Mouse (Mus musculus) adrenal gland (tissue): ENCODE results near the gene Cntn6.

Experiments
- intact Hi-C: fragments of 180-260 bp; cut with DNase I; formaldehyde crosslinking; loops from one replicate; pipeline ENCODE4 v1.15.1; 2025
- long read RNA-seq, 2 experiments: library from polyadenylated mRNA; unstranded; transcript quantifications; one replicate each; pipeline ENCODE4 v2.0.0; 2020; ENCODE audit warnings: borderline replicate concordance in 1 of 2; ENCODE audit not compliant: insufficient replicate concordance in 1 of 2

Cntn6 gene
- long read RNA-seq, experiment 1, result 0 reads
- long read RNA-seq, experiment 2, result 0 reads

DNA sequence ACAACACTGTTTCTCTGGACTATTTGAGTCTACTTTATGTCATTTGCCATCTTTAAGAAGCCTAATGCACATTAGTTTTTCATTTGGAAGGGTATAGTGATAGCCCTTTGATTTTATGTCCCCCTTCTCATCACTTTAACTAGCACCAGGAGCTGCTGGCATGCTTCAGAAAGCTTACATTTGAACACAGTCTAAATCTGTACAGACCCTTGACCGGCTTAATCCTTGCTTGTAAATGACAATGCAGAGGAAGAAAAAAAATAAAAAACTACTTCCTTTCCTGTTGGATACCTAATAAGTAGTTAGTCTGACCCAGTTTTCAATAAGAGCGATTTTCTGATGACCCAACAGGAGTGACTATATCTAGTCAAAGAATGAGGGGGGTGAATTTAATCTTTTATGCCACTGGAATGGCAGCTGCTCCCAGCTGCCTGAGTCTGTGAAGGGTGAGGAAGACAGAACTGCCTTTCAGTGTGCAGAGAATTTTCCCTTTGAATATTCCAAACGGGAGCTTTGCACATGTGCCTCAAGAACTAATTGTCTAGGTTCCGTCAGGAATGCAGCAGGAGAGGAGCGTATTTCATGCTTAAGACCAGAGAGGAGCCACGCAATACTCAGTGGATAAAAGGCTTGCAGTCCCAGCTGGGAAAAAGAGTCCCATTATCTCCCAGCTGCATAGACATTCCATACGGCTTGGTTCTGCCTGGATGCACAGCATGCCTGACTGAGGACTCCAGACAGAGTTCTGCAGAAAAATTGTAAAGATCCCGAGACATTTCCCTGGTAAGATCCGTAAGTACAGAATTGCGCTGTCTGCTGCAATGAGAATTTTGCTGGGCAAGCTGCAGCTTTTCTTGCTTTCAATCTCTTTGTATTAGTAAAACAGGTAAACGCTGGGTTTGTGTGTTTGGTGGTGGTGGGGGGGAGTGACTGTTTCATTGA is at the start of gene Cntn6:
Gene Cntn6, plus strand, starts transcription at position 301 of the 942 bp plus-strand sequence.
- intact Hi-C loops, result no loop called here

DNA sequence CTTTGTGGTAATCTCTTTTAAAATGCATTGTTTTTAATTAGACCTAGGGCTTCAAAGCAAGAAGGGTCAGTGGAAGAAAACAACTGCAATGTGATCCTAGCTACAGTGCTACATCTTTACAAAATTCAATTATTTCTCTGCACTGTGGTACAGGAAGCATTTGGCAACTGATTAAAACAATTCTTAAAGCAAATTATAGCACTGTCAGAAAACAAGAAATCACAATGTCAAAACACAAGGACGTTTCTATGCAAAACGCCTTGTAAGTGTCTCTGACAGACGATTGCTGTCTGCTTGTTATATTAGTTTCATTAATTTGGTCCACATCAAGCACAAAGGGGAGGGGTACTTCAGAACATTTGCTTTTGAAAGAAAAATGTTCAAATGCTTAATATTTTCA is 48.9 kb upstream of the Cntn6 start:
- intact Hi-C loops, result no loop called here

DNA sequence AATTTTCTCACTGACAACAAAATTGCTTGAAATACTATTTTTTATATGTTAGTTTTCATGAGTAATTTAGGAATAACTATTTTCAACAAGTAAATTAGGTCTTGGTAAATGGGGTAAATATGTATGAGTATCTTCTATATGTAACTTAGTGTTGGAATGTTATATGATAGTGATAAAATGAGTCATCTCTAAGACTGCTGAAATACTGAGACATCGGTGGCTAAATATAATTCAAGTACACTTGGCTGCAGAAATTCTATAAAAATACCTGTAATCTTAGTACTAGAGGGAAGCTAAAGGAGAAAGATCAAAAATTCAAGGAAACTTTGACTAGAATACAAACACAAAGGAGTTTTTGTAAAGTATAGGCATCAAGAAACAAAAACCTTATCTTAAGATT is 21.9 kb upstream of the Cntn6 start:
- intact Hi-C loops, result no loop called here

DNA sequence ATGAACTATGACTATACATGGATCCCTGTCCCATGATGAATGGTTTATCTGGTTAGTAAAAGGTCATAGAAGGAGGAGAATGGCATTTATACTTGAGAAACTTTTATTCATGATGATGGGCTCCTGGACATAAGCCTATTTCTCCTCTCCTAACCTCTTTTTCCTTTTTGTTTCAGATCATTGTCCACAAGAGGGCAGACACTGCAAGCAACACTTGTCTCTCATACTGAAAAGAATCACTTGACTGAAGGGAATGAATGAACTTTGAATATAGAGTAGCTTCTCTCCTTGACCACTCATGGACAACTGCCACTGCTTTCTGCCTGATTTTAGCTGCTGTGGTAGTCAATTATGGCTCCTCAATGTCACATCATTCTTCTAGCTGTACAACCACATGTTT is 13.3 kb upstream of the Cntn6 start:
- intact Hi-C loops, result no loop called here

DNA sequence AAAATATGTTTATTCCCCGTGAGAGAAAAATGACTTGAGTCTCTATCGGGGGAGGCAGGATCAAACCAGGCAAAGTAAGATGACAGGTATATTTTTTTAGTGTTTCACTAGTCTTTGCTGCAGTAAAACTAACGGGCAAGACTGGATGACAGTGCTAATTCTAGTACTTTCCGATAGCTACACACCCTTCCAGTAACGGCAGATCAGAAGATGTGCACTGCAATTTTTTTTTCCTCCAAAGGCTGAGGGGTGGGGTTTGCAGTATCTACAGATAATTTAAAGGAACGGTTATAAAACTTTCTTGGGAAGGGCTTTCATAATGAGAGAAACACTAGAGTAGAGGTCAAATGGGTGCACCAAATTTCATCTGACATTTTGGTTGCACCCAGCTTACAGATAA is 869 bp downstream of the Cntn6 start:
- intact Hi-C loops, result no loop called here

DNA sequence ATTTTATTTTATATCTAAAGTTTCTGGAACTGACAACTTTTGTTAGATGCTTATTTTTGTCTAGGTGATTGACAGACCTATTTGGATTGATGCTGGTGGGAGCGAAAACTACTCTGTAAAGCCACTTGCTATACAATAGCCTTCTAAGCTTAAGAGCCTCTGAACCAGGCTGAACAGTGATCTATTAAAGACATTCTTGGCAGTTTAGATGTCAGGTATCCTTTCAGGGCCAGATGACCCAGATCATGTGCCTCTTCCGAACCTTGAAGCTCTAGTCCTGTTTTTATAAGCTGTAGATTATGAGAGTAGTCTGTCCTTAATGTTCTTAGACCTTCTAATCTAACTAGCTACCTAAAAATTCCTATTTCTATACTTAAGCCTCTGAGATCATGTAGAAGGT is 3.2 kb downstream of the Cntn6 start:
- intact Hi-C loops, result no loop called here

DNA sequence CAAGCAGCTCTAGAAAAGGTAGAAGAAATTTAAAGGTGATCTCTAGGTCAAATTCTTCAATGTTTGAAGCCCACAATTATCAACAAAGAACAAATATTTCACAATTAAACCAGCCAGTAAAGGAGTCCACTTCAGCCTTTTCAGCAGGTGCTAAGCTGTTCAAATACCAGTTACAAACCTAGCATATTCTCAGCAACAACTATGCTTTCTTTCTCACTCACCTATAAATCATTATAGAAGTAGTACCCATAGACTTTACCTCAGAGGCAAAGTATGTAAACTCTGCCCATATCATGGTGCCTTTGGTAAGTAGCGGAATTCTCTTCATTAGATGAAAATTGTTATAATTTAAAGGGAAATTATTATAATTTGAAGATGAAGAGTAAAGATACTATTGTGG is 71.4 kb downstream of the Cntn6 start:
- intact Hi-C loops, result no loop called here

DNA sequence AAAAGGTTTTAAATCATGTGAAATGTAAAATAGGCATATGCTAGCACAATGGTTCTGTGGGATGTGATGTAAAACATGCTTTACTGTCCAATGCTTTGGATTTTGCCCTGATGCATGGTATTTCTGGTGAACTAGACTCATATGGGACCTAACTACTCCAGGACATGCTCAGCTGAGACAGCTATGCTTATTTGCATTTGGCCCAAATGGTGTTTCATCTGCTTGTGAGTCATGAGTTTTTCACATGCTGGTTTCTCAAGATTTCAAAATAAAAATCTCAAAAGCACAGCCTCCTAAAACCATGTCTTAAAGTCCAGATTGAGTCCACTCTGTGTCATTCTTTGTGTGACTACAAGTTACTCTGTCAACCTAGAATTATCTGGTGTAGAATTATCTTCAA is 77.0 kb downstream of the Cntn6 start:
- intact Hi-C loops, result no loop called here

DNA sequence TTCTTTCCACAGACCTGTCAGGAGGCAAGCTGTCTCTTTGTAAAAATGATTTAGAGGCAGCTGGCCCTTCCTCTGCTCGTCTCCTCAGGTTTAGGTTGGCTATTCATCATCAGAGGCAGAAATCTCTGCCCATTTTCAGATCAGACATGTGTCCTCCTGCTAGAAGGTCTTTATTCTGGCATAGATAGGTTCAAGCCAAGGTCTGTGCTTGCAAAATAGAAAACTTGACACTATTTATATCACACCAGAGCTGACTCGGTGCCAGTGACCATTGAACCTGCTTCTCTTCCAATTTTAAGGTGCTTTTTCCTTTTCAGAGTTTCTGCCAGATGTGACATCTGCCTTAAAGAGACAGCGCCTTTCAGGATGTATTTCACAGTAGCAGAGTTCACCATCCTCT is 95.4 kb downstream of the Cntn6 start:
- intact Hi-C loops, result no loop called here

DNA sequence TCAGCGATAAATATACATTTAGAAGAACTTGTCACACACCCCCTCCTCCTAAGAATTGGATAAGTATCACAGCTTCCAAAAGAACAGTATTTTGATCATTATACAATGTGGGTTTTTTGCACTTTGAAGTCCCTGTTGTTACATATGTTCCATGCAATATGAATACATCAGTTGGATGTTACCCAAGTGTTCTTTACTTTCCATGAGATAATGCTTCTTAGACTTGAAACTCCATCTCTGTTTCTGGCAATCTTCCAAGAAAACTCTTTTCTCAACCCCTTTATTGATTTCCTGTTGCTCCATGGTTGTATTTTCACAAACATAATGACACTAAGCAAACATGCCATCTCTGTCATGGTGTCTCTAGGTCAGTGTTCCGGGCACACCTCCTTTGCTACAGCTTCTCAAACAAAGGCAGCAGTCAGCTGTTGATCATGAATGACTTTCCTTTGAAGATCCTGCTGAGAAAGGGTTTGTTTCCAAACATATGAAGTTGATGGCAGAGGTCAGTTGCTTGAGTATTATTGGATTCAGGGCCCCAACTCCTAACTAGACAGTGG is 108.3 kb downstream of the Cntn6 start:
- intact Hi-C loops, result no loop called here

DNA sequence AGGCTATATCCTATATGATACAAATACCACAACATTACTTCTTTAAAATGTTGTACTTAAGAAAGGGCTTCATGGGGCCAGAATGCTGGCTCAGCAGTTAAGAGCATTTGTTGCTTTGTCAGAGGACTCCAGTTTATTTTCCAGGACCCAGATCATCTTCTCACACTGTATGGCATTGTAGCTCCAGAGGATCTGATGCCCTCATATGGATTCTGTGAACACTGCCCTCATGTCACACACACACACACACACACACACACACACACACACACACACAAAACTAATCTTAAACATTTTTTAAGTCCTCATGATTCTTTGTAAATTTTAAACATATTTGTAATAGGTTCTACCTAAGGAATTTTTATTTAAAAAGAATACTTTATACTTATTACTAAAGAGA is 110.3 kb downstream of the Cntn6 start:
- intact Hi-C loops, result no loop called here

DNA sequence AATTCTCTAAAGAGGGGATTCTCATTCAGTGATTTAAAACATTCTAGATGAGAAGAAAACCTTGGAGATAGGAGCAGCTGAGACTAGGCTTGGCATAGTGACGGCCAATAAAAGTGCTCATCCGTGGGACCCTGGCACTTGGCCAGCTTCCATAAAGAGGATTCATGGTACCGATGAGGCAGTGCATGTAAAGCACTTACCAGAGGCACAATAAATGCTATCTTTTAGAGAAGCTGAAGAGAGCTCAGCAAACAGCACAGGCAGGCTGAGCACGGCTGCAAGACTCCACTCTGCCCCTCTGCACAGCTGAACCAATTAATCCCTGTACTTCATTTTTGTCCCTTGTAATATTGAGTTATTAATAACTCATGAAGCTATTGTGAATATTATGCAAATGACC is 110.8 kb downstream of the Cntn6 start:
- intact Hi-C loops, result no loop called here

DNA sequence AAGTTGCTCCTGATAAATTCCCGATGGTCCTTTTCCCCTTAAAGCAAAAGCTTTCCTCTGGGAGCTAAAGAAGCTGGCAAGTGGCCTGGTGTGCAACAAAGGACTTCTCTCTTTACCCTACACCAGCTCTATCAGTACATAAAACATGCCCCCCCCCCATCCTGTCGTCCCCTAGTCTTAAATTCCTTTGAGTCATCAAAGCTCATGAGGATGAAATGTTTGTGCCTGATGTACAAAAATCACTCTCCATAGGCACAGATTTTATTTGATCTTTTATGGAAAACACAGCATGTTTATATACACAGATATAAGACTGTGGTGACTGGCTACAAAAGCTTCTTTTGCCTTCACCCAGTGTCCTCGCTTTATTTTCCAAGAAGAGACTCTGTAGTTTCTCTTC is 112.6 kb downstream of the Cntn6 start:
- intact Hi-C loops, result no loop called here

DNA sequence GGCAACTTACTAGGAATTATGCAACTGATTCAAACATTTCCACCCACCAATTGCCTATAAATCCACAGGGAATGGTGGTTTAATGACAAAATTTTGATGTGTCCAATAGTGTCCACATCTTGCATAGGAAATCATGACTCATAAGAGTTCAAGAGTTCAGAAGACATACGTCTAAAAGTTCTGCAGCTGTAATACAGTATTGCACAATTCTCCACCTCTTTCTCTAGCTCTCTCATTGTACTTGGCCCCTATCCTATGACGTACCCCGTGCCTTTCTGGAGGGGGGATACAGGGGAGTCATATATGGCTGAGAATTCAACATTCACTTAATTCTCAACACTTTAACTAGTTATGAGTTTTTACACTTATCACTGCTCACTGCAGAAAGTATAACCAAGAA is 160.9 kb downstream of the Cntn6 start:
- intact Hi-C loops, result no loop called here

DNA sequence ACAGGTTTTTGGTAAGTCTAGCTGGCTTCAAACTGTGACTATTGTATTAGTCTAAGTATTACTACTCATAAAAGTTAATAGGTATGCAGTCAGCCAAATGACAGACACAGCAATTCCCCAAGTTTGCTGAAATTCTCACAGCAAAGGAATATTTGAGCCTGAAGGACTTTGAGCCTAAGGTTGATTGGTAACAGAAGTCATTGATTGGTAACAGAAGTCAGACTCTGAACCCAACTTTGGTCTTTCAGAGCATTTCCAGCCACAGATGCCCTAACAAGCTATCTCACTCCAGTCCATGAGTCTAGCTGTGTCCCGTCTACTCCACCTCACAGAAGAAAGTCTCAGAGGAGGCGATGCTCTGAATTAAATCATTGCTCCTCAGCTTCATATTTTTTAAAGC is 176.1 kb downstream of the Cntn6 start:
- intact Hi-C loops, result no loop called here

DNA sequence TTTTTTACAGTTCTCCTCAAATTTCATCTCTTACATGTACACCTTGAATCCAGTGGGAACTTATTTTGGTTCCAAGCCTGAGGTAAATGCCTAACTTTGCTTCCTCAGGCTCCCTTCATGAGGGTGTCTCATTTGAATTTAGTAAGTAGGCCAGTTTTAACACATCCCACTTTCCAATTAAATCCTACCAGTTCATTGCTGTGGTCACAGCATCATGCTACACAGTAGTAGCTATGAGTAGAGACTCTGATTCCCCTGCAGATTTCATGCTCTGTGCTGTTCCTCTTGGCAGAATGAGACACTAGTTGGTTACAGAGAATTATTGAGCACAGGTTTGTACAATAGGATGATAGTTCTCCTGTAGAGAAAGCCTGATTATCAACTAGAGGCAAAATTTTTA is 181.7 kb downstream of the Cntn6 start:
- intact Hi-C loops, result no loop called here

DNA sequence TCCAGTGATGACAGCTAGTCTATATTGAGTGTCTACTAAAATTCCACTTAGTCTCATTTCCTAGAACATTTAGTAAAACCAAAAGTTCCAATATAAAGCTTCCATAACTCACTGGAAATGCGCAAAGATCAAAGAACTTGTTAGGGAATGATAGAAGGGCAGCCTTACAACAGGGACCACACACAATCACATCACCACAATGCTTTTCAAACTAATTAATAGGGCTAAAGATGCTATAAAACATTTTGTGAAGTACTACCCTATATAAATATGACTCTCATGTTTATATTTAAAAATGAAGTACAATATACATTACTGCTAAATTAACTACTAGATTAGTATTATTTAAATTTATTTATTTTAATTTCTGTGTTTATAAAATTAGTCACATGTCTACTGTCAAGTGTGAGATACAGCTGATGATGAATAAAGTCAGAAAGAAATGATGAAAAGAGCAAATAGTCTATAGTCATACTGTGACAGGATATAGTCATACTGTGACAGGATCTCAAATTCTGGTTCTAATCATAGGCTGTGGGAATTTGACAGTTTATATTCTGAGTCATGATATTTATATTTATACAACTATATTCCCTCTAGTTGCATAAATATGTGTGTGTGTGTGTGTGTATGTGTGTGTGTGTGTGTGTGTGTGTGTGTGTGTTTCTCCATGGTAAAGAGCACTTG is 187.4 kb downstream of the Cntn6 start:
- intact Hi-C loops, result no loop called here

DNA sequence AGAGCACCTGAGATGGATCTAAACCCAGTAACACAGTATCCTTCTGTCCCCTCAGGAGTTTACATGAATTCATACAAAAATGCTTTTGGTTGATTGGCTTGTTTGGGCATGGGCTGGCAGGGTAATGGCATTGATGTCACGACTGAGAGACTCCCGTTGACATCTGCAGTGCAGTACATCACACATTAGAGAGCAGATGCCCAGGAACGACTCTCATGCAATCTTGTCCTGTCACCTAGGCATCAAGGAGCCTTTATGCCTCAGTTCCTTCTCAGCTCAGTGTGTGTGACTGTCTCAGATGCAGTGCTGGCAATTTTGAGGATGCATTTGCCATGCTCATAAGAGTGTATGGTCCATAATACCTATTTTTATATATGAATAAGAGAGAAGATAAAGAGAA is 195.4 kb downstream of the Cntn6 start:
- intact Hi-C loops, result no loop called here

DNA sequence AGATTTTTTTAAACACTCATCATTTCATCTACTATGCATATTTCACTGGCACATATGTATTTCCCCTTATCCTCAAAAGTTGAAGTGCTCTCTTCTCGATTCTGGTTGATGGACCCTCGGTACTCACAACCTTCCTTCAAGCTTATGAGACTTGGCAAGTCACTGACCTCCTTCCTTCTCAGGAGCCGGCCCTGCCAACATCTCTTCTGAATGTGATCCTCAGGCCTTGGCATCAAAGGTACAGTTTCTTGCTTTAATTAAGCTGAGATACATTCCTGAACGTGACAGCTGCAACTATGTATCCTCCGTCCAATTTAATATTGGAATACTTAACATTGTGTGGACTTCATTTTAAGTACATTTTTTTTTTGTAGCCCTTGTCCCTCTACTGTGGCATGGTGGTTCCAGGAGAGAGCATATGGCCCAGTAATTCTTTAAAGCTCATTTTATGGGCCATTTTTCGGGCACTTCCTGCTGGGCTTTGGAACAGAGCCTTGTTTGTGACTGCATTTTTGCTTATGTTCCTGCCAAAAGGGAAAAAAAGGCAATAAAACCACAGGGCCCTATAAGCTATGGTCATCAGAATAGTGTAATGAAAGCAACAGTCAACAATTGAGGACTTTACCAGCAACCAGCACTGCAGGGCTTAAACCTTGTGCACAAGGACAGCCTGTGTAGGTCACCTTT is 196.0 kb downstream of the Cntn6 start:
- intact Hi-C loops, result no loop called here

DNA sequence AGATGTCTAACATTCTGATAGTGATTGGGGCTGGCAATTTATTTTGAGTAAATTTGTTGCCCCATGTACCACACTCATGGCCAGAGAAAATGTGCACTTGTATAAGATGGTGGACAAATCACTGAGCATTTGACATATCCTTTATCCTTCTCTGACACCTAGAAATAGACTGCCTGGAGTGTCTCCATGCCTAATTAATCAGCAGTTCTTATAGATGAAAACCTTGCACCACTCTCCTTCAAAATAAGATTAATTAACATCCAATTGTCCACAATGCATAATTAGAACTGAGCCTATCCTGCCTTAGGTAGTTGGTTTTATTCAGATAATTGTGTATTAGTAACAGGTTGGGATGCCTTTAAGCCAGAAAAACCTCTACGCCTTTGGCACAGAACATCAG is 236.0 kb downstream of the Cntn6 start:
- intact Hi-C loops, result no loop called here

DNA sequence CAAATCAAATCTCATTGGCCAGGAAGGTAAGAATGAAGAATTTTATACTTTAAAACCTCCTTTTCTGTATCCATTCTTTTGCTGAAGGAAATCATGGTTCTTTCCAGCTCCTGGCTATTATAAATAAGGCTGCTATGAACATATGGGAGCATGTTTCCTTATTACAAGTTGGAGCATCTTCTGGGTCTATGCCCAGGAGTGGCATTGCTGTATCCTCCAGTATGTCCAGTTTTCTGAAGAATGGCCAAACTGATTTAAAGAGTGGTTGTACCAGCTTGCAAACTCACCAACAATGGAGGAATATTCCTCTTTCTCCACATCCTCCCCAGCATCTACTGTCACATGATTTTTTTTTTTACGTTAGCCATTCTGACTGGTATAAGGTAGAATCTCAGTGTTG is 241.7 kb downstream of the Cntn6 start:
- intact Hi-C loops, result no loop called here

DNA sequence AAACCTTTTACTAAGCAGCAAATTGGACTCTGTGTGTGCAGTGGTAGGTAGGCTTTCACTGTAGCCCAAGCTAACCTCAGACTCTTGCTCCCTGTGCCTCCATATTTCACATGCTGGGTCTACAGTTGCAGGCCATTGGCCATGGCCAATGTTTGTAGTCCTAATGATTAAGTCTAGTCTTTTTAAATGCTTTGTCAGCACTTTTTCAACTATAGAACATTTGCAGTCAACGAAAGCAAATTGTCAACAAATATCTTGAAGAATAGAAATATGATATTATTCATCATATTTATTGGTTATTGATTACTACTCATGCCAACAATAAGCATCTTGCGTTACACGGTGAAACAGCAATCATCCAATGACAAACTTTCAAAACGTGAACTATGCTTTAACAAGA is 246.4 kb downstream of the Cntn6 start:
- intact Hi-C loops, result no loop called here
